Mouse (Mus musculus): ENCODE data around the gene Epha4.

DNA sequence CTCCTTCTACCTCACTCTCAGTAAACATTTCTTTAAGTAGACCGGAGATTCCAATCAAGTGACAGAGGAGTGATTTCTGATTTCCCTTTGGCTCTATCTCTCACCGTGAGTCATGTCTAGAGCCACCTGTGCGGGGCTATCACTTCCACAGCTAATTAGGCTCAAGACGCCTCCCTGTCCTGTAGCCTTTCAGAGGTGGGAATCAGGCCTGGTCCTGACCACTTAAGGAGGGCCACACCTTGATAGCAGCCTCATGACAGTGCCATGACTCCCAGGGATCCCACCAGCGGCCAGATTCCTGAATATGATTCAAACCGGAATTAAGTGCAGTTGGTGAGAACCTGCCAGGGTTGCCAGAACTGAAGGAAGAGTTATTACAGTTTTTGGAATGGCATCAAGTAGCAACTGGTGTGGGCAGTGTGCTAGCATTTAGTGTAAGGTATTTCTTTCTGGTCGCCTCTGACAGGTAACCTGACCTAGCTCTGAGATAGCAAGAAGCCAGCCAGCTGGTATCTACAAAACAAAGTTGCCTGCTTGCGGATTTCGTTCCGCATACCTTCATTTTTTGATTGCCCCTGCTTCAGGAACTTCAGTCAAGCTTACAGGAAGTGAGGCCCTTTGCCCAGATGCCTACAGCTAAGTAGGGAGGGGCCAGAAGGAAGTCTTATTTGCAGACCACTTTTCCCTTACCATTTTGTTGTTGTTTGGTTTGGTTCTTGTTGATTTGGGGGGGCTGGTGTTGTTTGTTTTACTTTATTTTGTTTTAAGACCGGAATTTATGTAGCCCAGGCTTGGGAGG, 53.9 kb downstream of the Epha4 start:
- no peak for TF ChIP-seq CTCF (IDR thresholded peaks at IDR 0.05; ENCODE audit: low read depth, low read length)
- TF ChIP-seq TAL1 (conservative IDR thresholded peaks at IDR 0.05; ENCODE audit: low read depth, low read length): no peak
- no peak for TF ChIP-seq POLR2AphosphoS5 (IDR thresholded peaks at IDR 0.05; ENCODE audit: insufficient replicate concordance, low read depth, low read length)
- no peak for TF ChIP-seq GATA1 (IDR thresholded peaks at IDR 0.05; ENCODE audit: borderline replicate concordance, low read length)
- TF ChIP-seq GATA2 (IDR thresholded peaks at IDR 0.05; ENCODE audit: borderline replicate concordance, low read depth, low read length): no peak
